Mouse (Mus musculus) T-helper 1 cell (primary cell): ENCODE measurements around the gene Magea2.

Experiments used
- in situ Hi-C: fragments of 300-600 bp; cut with MboI, MseI; formaldehyde crosslinking; loops from one replicate; pipeline ENCODE4 v1.15.1; 2025; ENCODE audit warnings: high pct_unique_total_duplicates

Magea2 gene

DNA sequence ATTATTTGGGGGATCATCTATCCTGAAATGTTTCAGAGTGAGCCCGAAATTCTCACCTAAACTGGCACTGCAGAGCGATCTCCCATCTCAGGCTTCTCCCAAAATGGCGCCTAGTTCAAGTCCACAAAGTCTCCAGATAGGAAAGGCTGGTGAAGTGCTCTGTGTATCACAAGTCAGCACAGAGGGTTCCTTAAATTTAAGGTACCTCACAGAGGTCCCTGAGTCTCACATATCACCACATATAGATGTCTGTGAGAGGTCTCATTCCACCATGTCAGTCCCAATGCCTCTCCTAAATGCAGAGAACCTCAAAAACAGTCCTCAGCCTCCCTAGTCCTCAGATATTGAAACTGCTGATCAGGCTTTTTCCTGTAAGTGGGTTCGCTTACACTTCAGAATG lies at the start of gene Magea2:
Magea2 (minus strand) TSS at position 101 of the 400 bp plus-strand sequence.
- in situ Hi-C loops = loop anchor here (5.0 kb wide), 1 partner anchor 61 kb away; no protein-coding TSS in a partner anchor

GRCm38 (mm10) chrX:155128312-155128711 lies 34.8 kb upstream of the Magea2 start, which contains the start of gene Cldn34b2:
Gene Cldn34b2 (minus strand): TSS chrX:155128412.
- in situ Hi-C loops = loop anchor here (5.0 to 10.0 kb wide), 2 partner anchors 241 to 1734 kb away; no protein-coding TSS in a partner anchor

GRCm38 (mm10) chrX:155098024-155098423 lies 4.6 kb upstream of the Magea2 start:
- in situ Hi-C loops = no loop called here

GRCm38 (mm10) chrX:155089693-155090092 lies 3.8 kb downstream of the Magea2 start, which contains the start of gene Magea1:
Gene Magea1 (minus strand): TSS chrX:155089793.
- in situ Hi-C loops = loop anchor here (5.0 kb wide), 1 partner anchor 57 kb away; no protein-coding TSS in a partner anchor

DNA sequence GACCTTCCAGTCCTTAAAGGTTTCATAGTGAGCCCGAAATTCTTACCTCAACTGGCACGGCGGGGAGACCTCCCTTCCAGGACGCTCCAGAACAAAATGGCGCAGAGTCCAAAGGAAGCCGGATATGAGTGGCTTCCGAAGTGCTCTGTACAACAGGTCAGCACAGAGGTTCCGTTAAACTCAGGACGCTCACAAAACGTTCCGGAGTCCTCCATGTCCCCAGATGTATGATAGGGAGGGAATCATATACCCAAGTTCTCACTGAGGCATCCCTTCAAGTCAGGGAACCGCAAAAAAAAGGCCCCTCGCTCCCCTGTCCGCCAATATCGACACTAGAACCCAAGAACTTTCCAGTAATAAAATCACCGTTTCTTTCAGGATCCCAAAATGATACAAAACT lies 30.4 kb downstream of the Magea2 start, which contains the start of gene Magea5:
Magea5 (minus strand) TSS at position 101 of the 400 bp plus-strand sequence.
- in situ Hi-C loops = loop anchor here (5.0 kb wide), 1 partner anchor 66 kb away; the partner anchor contains the start of gene Magea8

GRCm38 (mm10) chrX:154995750-154996149 lies 97.7 kb downstream of the Magea2 start, which contains the start of gene Magea8:
Gene Magea8 (minus strand): TSS chrX:154995850.
- in situ Hi-C loops = loop anchor here (5.0 kb wide), 1 partner anchor 67 kb away; the partner anchor contains the start of gene Magea5
